Mouse (Mus musculus) retina, postnatal 7 days (tissue): ENCODE results near the gene Mxra7.
"Not testable (repeated sequence)": the region's sequence is repeated elsewhere in the genome, so short reads cannot be mapped to it uniquely, and the experiment has no call there.

Source experiments
- DNase-seq: peaks from one replicate; pipeline ENCODE4 v3.0.0-alpha.2; 2012; ENCODE audit warnings: low read depth, low spot score

The Mxra7 gene

GRCm38 (mm10) chr11:116827534-116828165 is at the start of gene Mxra7:
Gene Mxra7 (minus strand): TSS chr11:116828046.
- no peak for DNase-seq

GRCm38 (mm10) chr11:116873987-116874386 is 46.1 kb upstream of the Mxra7 start:
- DNase-seq = no peak

- no peak for DNase-seq
Measured at GRCm38 (mm10) chr11:116871538-116871937, 43.7 kb upstream of the Mxra7 start.

GRCm38 (mm10) chr11:116869641-116870040 is 41.8 kb upstream of the Mxra7 start:
- no peak for DNase-seq

- no peak for DNase-seq
Measured at GRCm38 (mm10) chr11:116869223-116869622, 41.4 kb upstream of the Mxra7 start.

- DNase-seq = no peak
Measured at GRCm38 (mm10) chr11:116868129-116868528, 40.3 kb upstream of the Mxra7 start.

- no peak for DNase-seq
Measured at GRCm38 (mm10) chr11:116865945-116866585, 38.2 kb upstream of the Mxra7 start.

DNA sequence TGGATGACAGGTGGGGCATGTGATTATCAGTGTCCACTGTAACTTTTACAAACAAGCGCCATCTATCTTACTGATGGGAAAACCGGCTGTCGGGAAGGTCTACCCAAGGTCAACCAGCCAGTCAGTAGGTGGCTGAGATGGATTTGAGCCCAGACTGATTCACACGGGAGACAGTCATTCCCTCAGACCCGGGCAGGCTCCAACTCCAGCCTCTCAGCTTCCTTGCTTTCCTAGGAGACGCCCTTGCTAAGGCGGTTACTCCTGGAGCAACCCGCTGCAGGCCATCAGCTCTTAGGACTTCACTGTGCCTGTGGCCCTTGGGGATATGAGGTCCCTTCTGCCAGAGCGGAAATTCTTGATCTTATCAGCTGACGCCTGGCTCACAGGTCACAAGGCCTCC is 36.6 kb upstream of the Mxra7 start:
- no peak for DNase-seq

DNA sequence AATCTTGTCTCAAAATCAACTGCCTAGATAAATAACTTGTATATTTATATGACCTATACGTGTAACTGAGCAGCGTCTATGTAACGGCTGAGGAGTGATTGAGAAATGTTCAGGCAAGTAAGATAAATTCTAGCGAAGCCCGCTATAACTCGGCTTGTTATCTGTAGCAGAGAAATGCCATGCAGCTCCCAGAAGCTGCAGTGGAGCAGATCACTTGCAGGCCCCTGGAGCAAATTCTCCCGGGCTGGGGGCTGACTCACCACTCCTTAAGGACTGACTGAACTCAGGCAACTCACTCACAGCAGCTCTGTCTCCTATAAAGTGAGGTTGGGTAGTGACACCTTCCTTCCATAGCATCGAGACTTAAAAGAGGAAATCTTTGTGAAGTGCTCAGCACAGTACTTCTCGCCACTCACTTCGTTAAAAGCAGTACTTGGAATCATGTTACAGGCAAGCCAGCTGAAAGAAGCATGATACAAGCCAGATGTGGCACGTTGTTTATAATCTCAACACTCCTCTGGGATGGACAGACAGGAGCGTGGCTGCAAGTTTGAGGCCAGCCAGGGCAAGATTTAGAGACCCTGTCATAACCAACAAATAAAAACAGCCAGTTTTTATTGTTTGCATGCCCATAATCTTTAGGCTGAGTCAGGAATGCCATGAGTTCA is 29.5 kb upstream of the Mxra7 start:
- no peak for DNase-seq

GRCm38 (mm10) chr11:116854279-116854678 is 26.4 kb upstream of the Mxra7 start:
- no peak for DNase-seq

DNA sequence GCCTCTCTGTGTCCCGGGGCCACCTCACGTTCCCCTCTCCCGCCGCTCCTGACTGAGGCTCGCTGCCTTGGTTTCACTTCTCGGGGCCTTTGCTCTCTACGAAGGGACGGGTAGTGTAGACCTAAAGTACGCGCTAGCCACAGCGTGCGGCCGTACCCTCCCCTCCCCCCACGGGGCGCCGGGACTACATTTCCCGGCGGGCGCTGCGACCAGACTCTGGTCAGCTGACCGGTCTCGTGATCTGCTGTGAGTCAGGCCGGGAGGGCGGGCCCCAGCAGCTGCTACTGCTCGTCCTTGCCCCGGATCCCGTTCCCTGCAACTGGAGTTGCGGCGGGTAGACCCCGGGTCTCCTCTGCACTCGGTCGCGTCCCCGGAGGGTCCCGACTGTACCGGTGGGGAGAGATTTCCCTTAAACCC is 25.7 kb upstream of the Mxra7 start:
- peak; percentile 85 for DNase-seq

- DNase-seq = peak; percentile 95
Measured at GRCm38 (mm10) chr11:116852891-116853511, 25.2 kb upstream of the Mxra7 start, which contains the start of gene Srsf2. Gene Srsf2 (minus strand): TSS chr11:116853094.

DNA sequence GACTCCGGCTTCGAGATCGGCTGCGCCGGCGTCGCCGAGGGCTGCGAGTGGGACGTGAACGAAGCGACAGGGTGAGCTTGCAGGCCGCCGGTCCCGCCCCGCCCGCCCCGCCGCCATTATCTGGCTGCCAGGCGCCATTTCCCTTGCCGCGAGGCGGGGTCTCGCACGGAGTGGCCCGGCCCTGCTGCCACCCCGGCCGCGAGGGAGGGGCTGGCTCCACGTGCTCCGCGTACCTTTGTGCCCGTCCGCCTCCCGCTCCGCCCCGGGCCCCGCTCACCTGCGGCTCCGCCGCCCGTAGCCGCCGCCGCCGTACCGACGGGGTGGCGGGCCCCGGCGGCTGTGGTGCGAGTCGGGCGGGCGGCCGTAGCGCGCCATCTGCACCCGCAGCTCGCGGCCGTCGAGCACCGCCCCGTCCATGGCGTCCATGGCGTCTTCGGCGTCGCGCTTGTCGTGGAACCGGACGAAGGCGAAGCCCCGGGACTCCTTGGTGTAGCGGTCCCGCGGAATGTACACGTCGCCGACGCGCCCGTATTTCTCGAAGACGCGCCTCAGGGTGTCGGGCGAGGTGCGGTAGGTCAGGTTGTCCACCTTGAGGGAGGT is 24.5 kb upstream of the Mxra7 start, which contains the start of gene Mfsd11:
Gene Mfsd11, plus strand, starts transcription at position 150 of the 600 bp plus-strand sequence.
- peak; percentile 58 for DNase-seq

DNA sequence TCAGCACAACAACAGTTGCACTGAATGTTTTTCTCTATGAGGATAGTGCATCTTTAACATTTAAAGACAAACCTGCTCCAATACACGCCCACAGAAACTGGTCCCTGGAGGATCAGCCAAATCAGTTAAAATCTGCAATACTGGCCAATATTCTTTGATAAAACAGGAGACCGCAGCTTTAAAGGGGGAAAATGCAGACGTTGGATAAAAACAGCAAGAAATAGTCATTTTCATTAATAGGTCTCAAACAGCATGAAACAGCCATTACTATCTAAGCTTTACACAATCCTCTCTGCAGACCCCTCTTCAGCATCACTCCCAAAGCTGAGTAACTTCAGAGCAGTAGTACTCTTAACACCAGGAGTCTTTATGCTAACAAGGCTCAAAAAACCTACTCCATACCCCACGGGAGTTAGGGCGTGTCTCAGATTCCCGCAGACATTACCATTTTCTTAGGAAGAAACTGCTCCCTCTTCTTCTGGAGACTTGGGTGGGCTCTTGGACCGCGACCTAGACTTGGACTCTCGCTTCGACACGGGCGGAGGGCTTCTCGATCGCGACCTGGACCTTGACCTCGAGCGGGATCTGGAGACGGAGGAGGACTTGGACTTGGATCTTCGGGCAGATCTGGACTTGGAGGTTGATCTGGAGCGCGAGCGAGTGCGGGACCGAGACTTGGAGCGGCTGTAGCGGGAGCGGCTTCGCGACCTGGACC is 23.9 kb upstream of the Mxra7 start:
- DNase-seq = no peak

DNA sequence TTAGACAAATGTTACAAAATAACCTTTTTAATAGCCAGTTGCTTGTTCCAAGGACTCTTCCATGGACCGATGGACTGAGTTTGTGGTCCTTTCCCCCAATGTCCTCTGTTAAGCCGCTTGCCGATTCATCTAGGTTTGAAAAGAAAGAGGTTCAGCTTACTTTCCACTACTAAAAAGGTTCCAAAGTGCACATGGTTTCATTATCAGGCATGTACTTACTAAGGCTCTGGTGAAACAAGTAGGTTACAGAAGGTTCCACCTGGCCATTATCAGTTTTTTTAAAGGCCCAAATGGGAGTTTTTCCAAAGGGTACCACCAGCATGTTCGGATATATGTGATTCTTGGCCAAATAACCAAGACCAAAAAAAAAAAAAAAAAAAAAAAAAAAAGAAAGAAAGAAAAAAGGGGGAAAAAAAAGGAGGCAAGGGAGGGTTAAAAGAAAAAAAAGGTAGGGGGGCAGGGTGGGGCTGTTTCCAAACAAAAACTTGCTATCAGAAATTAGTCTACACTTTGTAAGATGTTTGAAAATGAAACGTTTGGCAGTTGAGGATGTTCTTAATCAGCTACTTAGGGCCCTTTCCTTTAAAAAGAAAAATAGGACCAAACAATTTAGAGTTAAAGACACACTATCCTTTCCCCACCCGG is 23.1 kb upstream of the Mxra7 start:
- no peak for DNase-seq

GRCm38 (mm10) chr11:116850085-116850484 is 22.2 kb upstream of the Mxra7 start:
- DNase-seq = no peak

DNA sequence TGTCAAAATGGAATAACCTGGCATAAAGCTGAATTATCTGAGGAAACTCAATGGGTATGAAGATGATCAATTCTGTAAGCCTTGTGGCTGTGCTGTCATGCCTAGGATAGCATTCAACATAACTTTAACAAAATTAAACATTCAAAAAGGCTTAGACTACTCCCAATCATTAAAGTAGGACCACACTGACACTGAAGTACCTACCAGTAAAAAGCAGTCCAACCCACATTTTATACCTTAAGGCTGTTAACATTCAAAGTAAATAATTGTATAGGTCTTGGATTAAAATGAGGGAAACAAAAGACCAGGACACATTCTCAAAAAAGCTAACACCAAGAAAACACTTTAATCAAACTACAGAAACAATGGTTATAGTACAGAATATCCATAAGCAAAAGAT is 21.7 kb upstream of the Mxra7 start:
- no peak for DNase-seq

DNA sequence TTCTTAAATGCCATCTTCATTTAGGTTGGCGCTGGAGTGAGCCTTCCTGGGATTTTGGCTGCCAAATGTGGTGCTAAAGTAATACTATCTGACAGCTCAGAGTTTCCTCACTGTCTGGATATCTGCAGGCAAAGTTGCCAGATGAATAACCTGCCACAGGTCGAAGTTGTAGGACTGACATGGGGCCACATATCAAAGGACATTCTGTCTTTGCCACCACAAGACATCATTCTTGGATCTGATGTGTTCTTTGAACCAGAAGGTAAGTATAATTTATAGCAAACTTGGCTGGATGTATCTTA is 21.0 kb upstream of the Mxra7 start:
- not testable (repeated sequence) for DNase-seq

GRCm38 (mm10) chr11:116848086-116848876 is 20.4 kb upstream of the Mxra7 start:
- DNase-seq = no peak
